Mouse (Mus musculus) lung, embryonic 15.5 days (tissue): ENCODE data around the gene Ssr4. TPM values are rescaled to one million over a fixed set of nuclear protein-coding genes. Genes with fewer than 3 reads are reported as not detected.
"Not testable (repeated sequence)": the region's sequence is repeated elsewhere in the genome, so short reads cannot be mapped to it uniquely, and the experiment has no call there.

Source experiments
- ATAC-seq: fragments of 200-750 bp; cut with Nextera tagmentation; 2 replicates; pipeline ENCODE4 v1.8.0; 2017; ENCODE audit warnings: moderate number of reproducible peaks, borderline replicate concordance; ENCODE audit not compliant: low FRiP score, low TSS enrichment; ENCODE audit errors: extremely low read depth
- H3K27ac ChIP-seq: fragments of 300-500 bp; sonication (generic); 2 replicates; pipeline ENCODE4 v1.5.1; 2015; ENCODE audit warnings: moderate library complexity, mild to moderate bottlenecking, inconsistent platforms
- H3K27me3 ChIP-seq: fragments of 300-500 bp; sonication (generic); 2 replicates; pipeline ENCODE4 v1.6.1; 2015; ENCODE audit warnings: inconsistent platforms
- H3K36me3 ChIP-seq: fragments of 300-500 bp; sonication (generic); 2 replicates; pipeline ENCODE4 v1.6.1; 2015; ENCODE audit warnings: inconsistent platforms
- H3K4me1 ChIP-seq: fragments of 300-500 bp; sonication (generic); 2 replicates; pipeline ENCODE4 v1.6.1; 2015; ENCODE audit warnings: inconsistent platforms
- H3K4me2 ChIP-seq: fragments of 300-500 bp; sonication (generic); 2 replicates; pipeline ENCODE4 v1.6.1; 2015; ENCODE audit warnings: inconsistent platforms, mild to moderate bottlenecking, moderate library complexity
- H3K4me3 ChIP-seq: fragments of 300-500 bp; sonication (generic); 2 replicates; pipeline ENCODE4 v1.5.1; 2015; ENCODE audit warnings: mild to moderate bottlenecking, inconsistent platforms
- H3K9ac ChIP-seq: fragments of 300-500 bp; sonication (generic); 2 replicates; pipeline ENCODE4 v1.6.1; 2015; ENCODE audit warnings: inconsistent platforms
- H3K9me3 ChIP-seq: fragments of 300-500 bp; sonication (generic); 2 replicates; pipeline ENCODE4 v1.6.1; 2016; ENCODE audit warnings: inconsistent platforms
- WGBS: fragments of 180-500 bp; shearing (Covaris S2); methylation state at CpG from one replicate; pipeline ENCODE4 v1.1.7; 2015; 5-methylcytosine and 5-hydroxymethylcytosine counted together
- polyA plus RNA-seq: library from polyadenylated mRNA; unstranded; fragments of >200 nt; fragmentation: Nextera tagmentation; extraction: Ambion mirVana; gene quantifications from 2 replicates; pipeline ENCODE4 v1.2.1, GENCODE M21; 2015

The Ssr4 gene
- 178 and 183 TPM in 2 replicates for polyA plus RNA-seq

- ATAC-seq, result peak; percentile 97
- Histone ChIP-seq H3K4me1 (peaks cover 15% of the 10 kb centered on the region), H3K27me3 (no peaks in the 10 kb centered on the region), H3K4me2 (peak within 1 kb of the TSS; percentile 59), H3K27ac (peak within 1 kb of the TSS; percentile 92), H3K9me3 (no peaks in the 10 kb centered on the region), H3K36me3 (no peaks in the 10 kb centered on the region), H3K9ac (peak within 1 kb of the TSS; percentile 72), H3K4me3 (peak within 1 kb of the TSS; percentile 66)
- 10% methylated on average over 43 of the region's 52 CpGs for WGBS
These were observed at the start of gene Ssr4, which contains the start of gene Idh3g for GRCm38 (mm10) chrX:73786364-73787224. TSS of gene Ssr4 (plus strand) at chrX:73787028. TSS of gene Idh3g (minus strand) at chrX:73786897.

GRCm38 (mm10) chrX:73738155-73738554, 48.7 kb upstream of the Ssr4 start:
- no peaks in the 10 kb centered on the region for H3K4me1 ChIP-seq
- 50% methylated on average over 1 of the region's 1 CpGs for WGBS
- no peaks in the 10 kb centered on the region for H3K27me3 ChIP-seq
- no peak overlapping the region for H3K4me3 ChIP-seq
- H3K4me2 ChIP-seq, result no peak overlapping the region
- H3K9me3 ChIP-seq, result no peaks in the 10 kb centered on the region
- no peak for ATAC-seq
- no peak overlapping the region for H3K9ac ChIP-seq
- H3K27ac ChIP-seq, result no peak overlapping the region
- no peaks in the 10 kb centered on the region for H3K36me3 ChIP-seq

- Histone ChIP-seq H3K27me3 (no peaks in the 10 kb centered on the region), H3K9me3 (no peaks in the 10 kb centered on the region), H3K4me1 (no peaks in the 10 kb centered on the region), H3K36me3 (no peaks in the 10 kb centered on the region), H3K4me3 (no peak overlapping the region), H3K27ac (no peak overlapping the region), H3K9ac (no peak overlapping the region), H3K4me2 (no peak overlapping the region)
- 63% methylated on average over 5 of the region's 5 CpGs for WGBS
- ATAC-seq, result no peak
These were observed 47.7 kb upstream of the Ssr4 start for GRCm38 (mm10) chrX:73739151-73739550.

- WGBS, result 87% methylated on average over 7 of the region's 7 CpGs
- not testable (repeated sequence) for H3K4me2 ChIP-seq, H3K27me3 ChIP-seq, H3K9ac ChIP-seq, H3K36me3 ChIP-seq, H3K9me3 ChIP-seq, H3K27ac ChIP-seq, H3K4me3 ChIP-seq, ATAC-seq, H3K4me1 ChIP-seq
These were observed 47.0 kb upstream of the Ssr4 start for GRCm38 (mm10) chrX:73739841-73740240.

GRCm38 (mm10) chrX:73744774-73745481, 41.9 kb upstream of the Ssr4 start:
- no peaks in the 10 kb centered on the region for H3K9me3 ChIP-seq
- no peaks in the 10 kb centered on the region for H3K27me3 ChIP-seq
- H3K4me2 ChIP-seq, result no peak overlapping the region
- peak overlapping the region; percentile 76 for H3K27ac ChIP-seq
- 33% methylated on average over 1 of the region's 1 CpGs for WGBS
- no peaks in the 10 kb centered on the region for H3K36me3 ChIP-seq
- H3K9ac ChIP-seq, result no peak overlapping the region
- H3K4me1 ChIP-seq, result no peaks in the 10 kb centered on the region
- H3K4me3 ChIP-seq, result no peak overlapping the region
- ATAC-seq, result no peak

- H3K4me1 ChIP-seq, result no peaks in the 10 kb centered on the region
- H3K27ac ChIP-seq, result no peak overlapping the region
- no peak for ATAC-seq
- H3K4me2 ChIP-seq, result no peak overlapping the region
- no peaks in the 10 kb centered on the region for H3K36me3 ChIP-seq
- no peaks in the 10 kb centered on the region for H3K9me3 ChIP-seq
- WGBS, result 86% methylated on average over 1 of the region's 1 CpGs
- H3K27me3 ChIP-seq, result no peaks in the 10 kb centered on the region
- H3K9ac ChIP-seq, result no peak overlapping the region
- no peak overlapping the region for H3K4me3 ChIP-seq
These were observed 37.9 kb upstream of the Ssr4 start for GRCm38 (mm10) chrX:73748977-73749376.

GRCm38 (mm10) chrX:73756334-73757140, 30.3 kb upstream of the Ssr4 start, which contains the start of gene Plxnb3:
TSS of gene Plxnb3 (plus strand) at chrX:73757090.
- H3K4me3 ChIP-seq, result no peak within 1 kb of the TSS
- no peak within 1 kb of the TSS for H3K4me2 ChIP-seq
- H3K9me3 ChIP-seq, result no peaks in the 10 kb centered on the region
- no peaks in the 10 kb centered on the region for H3K27me3 ChIP-seq
- no peaks in the 10 kb centered on the region for H3K36me3 ChIP-seq
- whole genome bisulfite sequencing, result 68% methylated on average over 5 of the region's 5 CpGs
- ATAC-seq, result no peak
- no peak within 1 kb of the TSS for H3K27ac ChIP-seq
- no peak within 1 kb of the TSS for H3K9ac ChIP-seq
- no peaks in the 10 kb centered on the region for H3K4me1 ChIP-seq

GRCm38 (mm10) chrX:73758611-73759290, 28.1 kb upstream of the Ssr4 start:
- Histone ChIP-seq H3K9me3 (no peaks in the 10 kb centered on the region), H3K4me3 (no peak overlapping the region), H3K36me3 (no peaks in the 10 kb centered on the region), H3K27me3 (no peaks in the 10 kb centered on the region), H3K27ac (no peak overlapping the region), H3K4me1 (no peaks in the 10 kb centered on the region), H3K9ac (no peak overlapping the region), H3K4me2 (no peak overlapping the region)
- no peak for ATAC-seq
- 78% methylated on average over 13 of the region's 13 CpGs for WGBS

- H3K27ac ChIP-seq, result no peak overlapping the region
- peaks cover 5% of the 10 kb centered on the region; the same call in 1 of the 2 replicates for H3K4me1 ChIP-seq
- no peak overlapping the region for H3K9ac ChIP-seq
- no peaks in the 10 kb centered on the region for H3K27me3 ChIP-seq
- WGBS, result 42% methylated on average over 1 of the region's 1 CpGs
- H3K4me3 ChIP-seq, result no peak overlapping the region
- peak; percentile 53; the same call in 1 of the 2 replicates for ATAC-seq
- H3K9me3 ChIP-seq, result no peaks in the 10 kb centered on the region
- H3K36me3 ChIP-seq, result no peaks in the 10 kb centered on the region
- no peak overlapping the region for H3K4me2 ChIP-seq
These were observed 21.5 kb upstream of the Ssr4 start for GRCm38 (mm10) chrX:73765311-73765710.

- Histone ChIP-seq H3K4me3 (no peak overlapping the region), H3K36me3 (no peaks in the 10 kb centered on the region), H3K4me2 (no peak overlapping the region), H3K27ac (no peak overlapping the region), H3K27me3 (no peaks in the 10 kb centered on the region), H3K9me3 (no peaks in the 10 kb centered on the region), H3K4me1 (peaks cover 5% of the 10 kb centered on the region; the same call in 1 of the 2 replicates), H3K9ac (no peak overlapping the region)
- WGBS, result 59% methylated on average over 9 of the region's 9 CpGs
- 0 out of 2 replicates have a peak, but pooled peaks have one; percentile 20 for ATAC-seq
These were observed 19.6 kb upstream of the Ssr4 start for GRCm38 (mm10) chrX:73767267-73767666.
